Mouse (Mus musculus) liver, embryonic 14.5 days (tissue): Measurements from ENCODE around the gene Pecam1.

Experiments used
- CTCF ChIP-seq: IDR thresholded peaks from 2 replicates; pipeline ENCODE4 v1.5.1; 2016; ENCODE audit warnings: antibody characterized with exemption, low read depth, control low read depth
- EP300 ChIP-seq: IDR thresholded peaks from 2 replicates; pipeline ENCODE4 v1.6.1; 2016; ENCODE audit warnings: antibody characterized with exemption, low read depth

GRCm38 (mm10) chr11:106741826-106742225 lies 8.6 kb downstream of the Pecam1 start:
- TF ChIP-seq CTCF (no peak), EP300 (no peak)
